Mouse (Mus musculus) heart, postnatal 14 days (tissue): ENCODE measurements around the gene Stra8. TPM values are rescaled to one million over a fixed set of nuclear protein-coding genes. Genes with fewer than 3 reads are reported as not detected.
A peak's percentile ranks its signal among the peaks of the same experiment; 100 is the strongest.

Experiments
- DNase-seq, 2 experiments: peaks; one replicate each; pipeline ENCODE4 v3.0.0; 2021 to 2022
- intact Hi-C: fragments of 180-260 bp; cut with DNase I; formaldehyde crosslinking; loops from one replicate; pipeline ENCODE4 v1.15.1; 2025
- long read RNA-seq, 2 experiments: library from polyadenylated mRNA; stranded (forward); transcript quantifications; one replicate each; pipeline ENCODE4 v2.0.0; 2021
- total RNA-seq, 2 experiments: library from RNA; stranded (reverse); gene quantifications; 2 replicates each; pipeline ENCODE4 v1.2.3; 2021

Stra8 gene
- not detected for total RNA-seq
- long read RNA-seq, experiment 1: 0 reads
- long read RNA-seq, experiment 2: 0 reads

- intact Hi-C loops: loop anchor here (5.0 to 10.0 kb wide), 3 partner anchors 143 to 625 kb away; no protein-coding TSS in a partner anchor
- no peak for DNase-seq
These were observed at the start of gene Stra8 for GRCm38 (mm10) chr6:34919956-34920355. Gene Stra8 (plus strand): TSS chr6:34920163.

GRCm38 (mm10) chr6:34870724-34871123, 49.2 kb upstream of the Stra8 start:
- no peak for DNase-seq
- intact Hi-C loops: no loop called here

- intact Hi-C loops: no loop called here
- DNase-seq: no peak
These were observed 48.0 kb upstream of the Stra8 start for GRCm38 (mm10) chr6:34871929-34872328.

- intact Hi-C loops: no loop called here
These were observed 47.1 kb upstream of the Stra8 start for GRCm38 (mm10) chr6:34872871-34873270.

GRCm38 (mm10) chr6:34874101-34874921, 45.7 kb upstream of the Stra8 start:
- DNase-seq: peak; percentile 82 to 86
- intact Hi-C loops: no loop called here

More at GRCm38 (mm10) chr6:34872871-34873270, 47.1 kb upstream of the Stra8 start:
- DNase-seq: no peak

GRCm38 (mm10) chr6:34875268-34875761, 44.6 kb upstream of the Stra8 start:
- intact Hi-C loops: loop anchor here (5.0 kb wide), 1 partner anchor 363 kb away; no protein-coding TSS in a partner anchor
- peak in 1 of 2 experiments; percentile 38 for DNase-seq

- DNase-seq: no peak
- intact Hi-C loops: loop anchor here (5.0 kb wide), 1 partner anchor 364 kb away; no protein-coding TSS in a partner anchor
These were observed 43.8 kb upstream of the Stra8 start for GRCm38 (mm10) chr6:34875966-34876834.

- intact Hi-C loops: loop anchor here (5.0 kb wide), 1 partner anchor 364 kb away; no protein-coding TSS in a partner anchor
- no peak for DNase-seq
These were observed 43.2 kb upstream of the Stra8 start for GRCm38 (mm10) chr6:34876835-34877156.

GRCm38 (mm10) chr6:34877509-34878321, 42.2 kb upstream of the Stra8 start, which contains the start of gene Cyren:
Gene Cyren (minus strand): TSS chr6:34878060.
- intact Hi-C loops: loop anchor here (2.0 to 5.0 kb wide), 3 partner anchors 15 to 365 kb away; partner anchors contain the start of genes Agbl3 and Tmem140
- peak; percentile 97 for DNase-seq

- intact Hi-C loops: loop anchor here (2.0 to 5.0 kb wide), 3 partner anchors 16 to 367 kb away; partner anchors contain the start of genes Agbl3 and Tmem140
- DNase-seq: no peak
These were observed 40.7 kb upstream of the Stra8 start for GRCm38 (mm10) chr6:34879101-34879740.

GRCm38 (mm10) chr6:34879911-34880475, 40.0 kb upstream of the Stra8 start:
- DNase-seq: no peak

GRCm38 (mm10) chr6:34884724-34885123, 35.2 kb upstream of the Stra8 start:
- intact Hi-C loops: no loop called here
- DNase-seq: no peak

More at GRCm38 (mm10) chr6:34879911-34880475, 40.0 kb upstream of the Stra8 start:
- intact Hi-C loops: loop anchor here (2.0 to 5.0 kb wide), 4 partner anchors 17 to 368 kb away; partner anchors contain the start of genes Agbl3 and Tmem140

GRCm38 (mm10) chr6:34887131-34887850, 32.7 kb upstream of the Stra8 start:
- intact Hi-C loops: no loop called here
- DNase-seq: no peak

GRCm38 (mm10) chr6:34889185-34889584, 30.8 kb upstream of the Stra8 start:
- intact Hi-C loops: no loop called here
- no peak for DNase-seq

- DNase-seq: no peak
- intact Hi-C loops: no loop called here
These were observed 24.4 kb upstream of the Stra8 start for GRCm38 (mm10) chr6:34895569-34895968.

GRCm38 (mm10) chr6:34896168-34896780, 23.7 kb upstream of the Stra8 start:
- intact Hi-C loops: no loop called here
- no peak for DNase-seq

- DNase-seq: no peak
- intact Hi-C loops: no loop called here
These were observed 20.8 kb upstream of the Stra8 start for GRCm38 (mm10) chr6:34899127-34899526.

- intact Hi-C loops: no loop called here
- DNase-seq: no peak
These were observed 19.0 kb upstream of the Stra8 start for GRCm38 (mm10) chr6:34900990-34901389.
